Mouse (Mus musculus) lung, postnatal 25 days (tissue): Measurements from ENCODE around the gene Wdsub1.

Experiments
- DNase-seq: peaks from one replicate; pipeline ENCODE4 v3.0.0; 2022; ENCODE audit warnings: low spot score

Gene Wdsub1

DNA sequence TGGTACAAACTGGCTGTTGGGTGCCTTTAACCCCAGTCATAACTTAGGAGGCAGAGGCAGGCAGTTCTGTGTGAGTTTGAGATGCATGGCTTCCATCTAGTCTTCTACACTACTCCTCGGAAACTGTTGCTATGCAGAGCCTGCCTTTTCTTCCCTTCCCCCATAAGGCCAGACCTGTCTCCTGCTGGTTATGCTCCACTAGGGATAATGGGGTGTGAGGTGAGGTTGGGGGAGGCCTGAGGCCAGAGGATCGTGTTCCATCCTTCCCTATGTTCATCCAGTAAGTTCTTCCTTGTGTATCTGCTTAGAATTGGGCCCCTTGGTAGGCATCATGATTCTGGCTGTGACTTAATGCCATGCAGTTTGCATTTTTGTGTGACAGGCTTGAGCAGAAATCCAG is 76.8 kb downstream of the Wdsub1 start:
- no peak for DNase-seq

GRCm38 (mm10) chr2:59802722-59803387 is 79.5 kb downstream of the Wdsub1 start:
- no peak for DNase-seq
